Mouse (Mus musculus) neural tube, embryonic 15.5 days (tissue): ENCODE measurements around the gene Sowaha. TPM values are rescaled to one million over a fixed set of nuclear protein-coding genes. Genes with fewer than 3 reads are reported as not detected.

Experiments
- ATAC-seq: fragments of 200-750 bp; cut with Nextera tagmentation; 2 replicates; pipeline ENCODE4 v1.8.0; 2017; ENCODE audit warnings: mild to moderate bottlenecking, moderate TSS enrichment, moderate library complexity; ENCODE audit not compliant: low FRiP score
- H3K27ac ChIP-seq: fragments of 300-500 bp; sonication (generic); replicated peaks from 2 replicates; pipeline ENCODE4 v1.5.1; 2015; ENCODE audit warnings: mild to moderate bottlenecking, inconsistent platforms
- H3K27me3 ChIP-seq: fragments of 300-500 bp; sonication (generic); replicated peaks from 2 replicates; pipeline ENCODE4 v1.6.1; 2015; ENCODE audit warnings: inconsistent platforms
- H3K36me3 ChIP-seq: fragments of 300-500 bp; sonication (generic); 2 replicates; pipeline ENCODE4 v1.6.1; 2015; ENCODE audit warnings: inconsistent platforms
- H3K4me1 ChIP-seq: fragments of 300-500 bp; sonication (generic); 2 replicates; pipeline ENCODE4 v1.6.1; 2015; ENCODE audit warnings: inconsistent platforms
- H3K4me2 ChIP-seq: fragments of 300-500 bp; sonication (generic); 2 replicates; pipeline ENCODE4 v1.6.1; 2015; ENCODE audit warnings: inconsistent platforms, mild to moderate bottlenecking, moderate library complexity
- H3K4me3 ChIP-seq: fragments of 300-500 bp; sonication (generic); replicated peaks from 2 replicates; pipeline ENCODE4 v1.5.1; 2015; ENCODE audit warnings: mild to moderate bottlenecking, inconsistent platforms
- H3K9ac ChIP-seq: fragments of 300-500 bp; sonication (generic); replicated peaks from 2 replicates; pipeline ENCODE4 v1.6.1; 2015; ENCODE audit warnings: mild to moderate bottlenecking, inconsistent platforms
- H3K9me3 ChIP-seq: fragments of 300-500 bp; sonication (generic); replicated peaks from 2 replicates; pipeline ENCODE4 v1.6.1; 2016; ENCODE audit warnings: inconsistent platforms
- WGBS: fragments of 180-500 bp; shearing (Covaris S2); methylation state at CpG from one replicate; pipeline ENCODE4 v1.1.7; 2015; ENCODE audit warnings: mixed read lengths; 5-methylcytosine and 5-hydroxymethylcytosine counted together
- polyA plus RNA-seq: library from polyadenylated mRNA; unstranded; fragments of >200 nt; fragmentation: Nextera tagmentation; extraction: Ambion mirVana; gene quantifications from 2 replicates; pipeline ENCODE4 v1.2.1, GENCODE M21; 2015

Sowaha gene
- polyA plus RNA-seq, 1 experiment from 2014 or later = 1.6 TPM

DNA sequence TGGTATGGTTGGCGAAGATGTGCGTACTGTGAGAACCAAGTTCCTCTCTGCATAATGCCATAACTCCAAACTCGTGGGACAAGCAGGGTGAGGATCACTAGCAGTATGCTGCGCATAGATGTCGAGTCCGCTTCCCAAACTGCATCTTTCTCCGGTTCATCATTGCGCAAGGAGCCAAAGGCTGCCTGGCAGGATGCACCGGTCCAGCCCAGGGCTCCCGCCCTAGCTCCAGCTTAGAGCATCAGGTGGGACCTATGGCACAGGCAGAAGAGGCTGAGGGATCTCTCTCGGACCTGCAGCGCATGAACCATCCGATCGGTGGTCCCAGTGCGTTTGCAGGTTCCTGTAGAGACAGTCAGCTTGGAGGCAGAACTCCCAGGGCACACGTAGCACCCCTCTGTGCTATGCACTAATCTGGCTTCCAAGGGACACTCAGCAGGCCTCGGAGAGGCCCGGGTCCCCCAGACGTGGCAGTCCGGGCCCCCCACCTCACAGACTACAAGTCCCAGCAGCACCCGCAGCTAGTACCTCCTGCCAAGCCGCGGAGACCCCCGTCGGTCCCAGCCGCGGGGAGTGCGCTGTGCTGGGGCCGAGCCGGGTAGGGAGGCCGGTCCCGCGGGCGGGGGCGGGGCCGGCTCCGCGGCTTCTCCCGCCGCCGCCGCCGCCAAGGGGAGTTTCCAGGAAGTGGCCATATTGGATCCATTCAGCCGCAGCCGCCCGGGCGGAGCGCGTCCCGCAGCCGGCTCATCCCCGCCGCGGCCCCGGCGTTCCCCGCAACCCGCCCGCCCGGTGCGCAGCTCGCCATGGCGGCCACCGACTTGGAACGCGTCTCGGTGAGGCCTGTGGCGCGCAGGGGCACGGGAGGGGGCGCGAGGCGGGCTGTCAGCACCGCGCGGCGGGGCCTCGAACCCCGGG lies 39.4 kb upstream of the Sowaha start, which contains the start of gene Sept8:
TSS of gene Sept8 (plus strand) at position 51 of the 915 bp plus-strand sequence.
- 5% methylated on average over 69 of the region's 79 CpGs for WGBS
- Histone ChIP-seq H3K9me3 (no peaks in the 10 kb centered on the region), H3K4me1 (peaks cover 45% of the 10 kb centered on the region), H3K27me3 (no peaks in the 10 kb centered on the region), H3K27ac (peak within 1 kb of the TSS; percentile 81), H3K9ac (peak within 1 kb of the TSS; percentile 88), H3K4me3 (peak within 1 kb of the TSS; percentile 78), H3K4me2 (peak within 1 kb of the TSS; percentile 87), H3K36me3 (no peaks in the 10 kb centered on the region)
- peak; percentile 88 for ATAC-seq

DNA sequence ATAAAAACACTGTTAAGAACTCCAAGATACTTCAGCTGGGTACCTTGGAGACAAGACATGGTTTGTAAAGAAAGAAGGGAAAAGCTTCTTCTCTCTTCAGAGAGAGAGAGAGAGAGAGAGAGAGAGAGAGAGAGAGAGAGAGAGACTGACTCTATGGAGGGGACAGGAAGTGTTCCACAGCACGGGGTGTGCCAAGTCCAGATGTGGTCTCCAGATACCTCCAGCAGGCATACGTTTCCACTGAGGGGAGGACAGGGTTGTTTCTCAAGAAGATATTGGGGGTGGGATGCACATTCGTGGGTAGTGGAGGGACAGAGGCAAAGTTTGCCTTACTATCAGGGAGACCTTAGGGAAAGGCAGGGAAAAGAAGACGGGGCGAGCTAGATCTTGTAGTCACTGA lies 38.7 kb upstream of the Sowaha start:
- 60% methylated on average over 5 of the region's 5 CpGs for WGBS
- ATAC-seq = no peak

DNA sequence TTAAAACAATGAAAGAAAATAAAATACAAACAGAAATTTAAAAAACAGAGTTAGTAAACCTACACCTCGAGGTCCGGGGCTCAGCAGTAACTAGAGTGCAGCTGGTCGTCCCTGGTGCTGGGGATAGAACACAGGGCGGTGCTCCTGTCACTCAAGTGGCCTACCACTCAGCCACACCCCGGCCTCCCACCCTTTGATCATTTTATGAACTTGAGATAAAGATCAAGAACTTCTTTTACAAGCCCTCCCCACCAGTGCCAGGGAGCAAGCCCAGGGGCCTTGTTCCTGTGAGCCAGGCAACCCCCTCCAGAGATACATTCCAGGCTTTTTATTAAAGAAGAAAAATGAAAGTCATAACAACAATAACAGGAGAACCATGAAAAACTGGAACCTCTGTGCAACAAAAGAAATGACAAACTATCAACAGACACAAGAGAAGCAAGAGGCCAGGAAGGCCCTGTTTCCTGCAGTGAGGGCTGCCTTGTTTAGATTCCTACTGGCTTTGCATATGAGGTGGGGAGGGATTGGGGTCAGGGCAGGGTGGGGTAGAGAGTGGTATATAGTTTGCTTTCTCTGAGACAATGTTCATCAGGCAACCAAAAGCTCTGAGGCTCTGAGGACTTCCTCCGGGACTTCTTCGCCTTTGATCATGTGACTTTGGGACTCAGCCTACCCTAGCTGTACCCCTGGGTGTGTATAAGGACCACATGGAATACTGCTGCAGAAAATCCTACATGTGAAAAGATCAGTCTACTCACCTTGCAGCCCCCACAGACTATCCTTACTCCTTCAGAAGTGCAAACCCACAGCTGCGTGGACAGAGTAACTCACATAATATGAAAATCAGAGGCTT lies 36.9 kb upstream of the Sowaha start:
- no peak for ATAC-seq
- Histone ChIP-seq H3K36me3 (no peaks in the 10 kb centered on the region), H3K27me3 (no peaks in the 10 kb centered on the region), H3K4me1 (peaks cover 25% of the 10 kb centered on the region), H3K9ac (no peak overlapping the region), H3K4me3 (no peak overlapping the region), H3K9me3 (no peaks in the 10 kb centered on the region), H3K4me2 (no peak overlapping the region), H3K27ac (no peak overlapping the region)
- WGBS = 57% methylated on average over 8 of the region's 8 CpGs

More for the DNA sequence above, 38.7 kb upstream of the Sowaha start:
- H3K9ac ChIP-seq = no peak overlapping the region
- no peaks in the 10 kb centered on the region for H3K36me3 ChIP-seq
- H3K4me3 ChIP-seq = no peak overlapping the region
- H3K4me2 ChIP-seq = peak overlapping the region; percentile 87
- H3K27me3 ChIP-seq = no peaks in the 10 kb centered on the region
- no peak overlapping the region for H3K27ac ChIP-seq
- peaks cover 43% of the 10 kb centered on the region for H3K4me1 ChIP-seq
- no peaks in the 10 kb centered on the region for H3K9me3 ChIP-seq

DNA sequence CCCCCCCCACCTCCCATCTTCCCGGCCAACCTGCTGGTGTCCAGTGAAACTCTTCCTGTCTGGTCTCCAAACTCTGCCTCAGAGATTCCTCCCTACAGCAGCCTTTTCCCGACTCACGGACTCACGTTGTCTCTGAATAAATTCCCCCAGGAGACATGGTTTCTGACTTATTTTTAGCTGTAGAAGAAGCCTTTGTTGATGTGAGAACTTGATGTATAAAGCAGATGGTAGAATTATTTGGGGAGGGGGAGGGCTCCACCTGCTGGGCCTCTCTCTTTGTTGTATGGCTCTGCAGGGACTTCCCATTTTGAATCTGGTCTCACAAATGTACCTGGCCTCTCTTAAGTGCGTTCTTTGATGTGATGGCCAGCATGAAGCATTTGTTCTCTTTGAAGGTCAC lies 30.3 kb upstream of the Sowaha start:
- H3K4me1 ChIP-seq = no peaks in the 10 kb centered on the region
- no peaks in the 10 kb centered on the region for H3K9me3 ChIP-seq
- H3K4me3 ChIP-seq = no peak overlapping the region
- no peak for ATAC-seq
- no peak overlapping the region for H3K4me2 ChIP-seq
- no peak overlapping the region for H3K9ac ChIP-seq
- WGBS = 36% methylated on average over 5 of the region's 5 CpGs
- H3K27ac ChIP-seq = no peak overlapping the region
- no peaks in the 10 kb centered on the region for H3K36me3 ChIP-seq
- H3K27me3 ChIP-seq = no peaks in the 10 kb centered on the region

DNA sequence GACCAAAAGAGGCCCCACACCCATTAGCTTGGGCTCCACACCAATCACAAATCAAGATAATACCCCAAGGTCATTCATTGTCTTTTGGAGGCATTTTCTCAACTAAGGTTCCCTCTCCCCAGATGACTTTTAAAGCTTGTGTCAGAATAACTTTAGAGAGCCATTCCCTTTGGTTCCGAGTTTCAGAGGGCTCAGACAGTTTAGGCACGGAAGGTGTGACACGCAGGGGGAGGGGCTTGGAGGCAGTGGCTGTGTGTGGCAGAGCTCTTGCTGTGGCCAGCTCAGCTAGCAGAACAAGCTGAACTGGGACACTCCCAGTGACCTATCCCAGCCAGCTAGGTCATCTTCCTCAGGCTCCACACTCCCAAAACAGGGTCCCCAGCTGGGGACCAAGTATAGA lies 28.5 kb upstream of the Sowaha start:
- no peaks in the 10 kb centered on the region for H3K36me3 ChIP-seq
- ATAC-seq = no peak
- no peaks in the 10 kb centered on the region for H3K9me3 ChIP-seq
- no peaks in the 10 kb centered on the region for H3K4me1 ChIP-seq
- no peak overlapping the region for H3K9ac ChIP-seq
- H3K27me3 ChIP-seq = no peaks in the 10 kb centered on the region
- no peak overlapping the region for H3K4me3 ChIP-seq
- no peak overlapping the region for H3K27ac ChIP-seq
- WGBS = 50% methylated on average over 3 of the region's 3 CpGs
- no peak overlapping the region for H3K4me2 ChIP-seq

DNA sequence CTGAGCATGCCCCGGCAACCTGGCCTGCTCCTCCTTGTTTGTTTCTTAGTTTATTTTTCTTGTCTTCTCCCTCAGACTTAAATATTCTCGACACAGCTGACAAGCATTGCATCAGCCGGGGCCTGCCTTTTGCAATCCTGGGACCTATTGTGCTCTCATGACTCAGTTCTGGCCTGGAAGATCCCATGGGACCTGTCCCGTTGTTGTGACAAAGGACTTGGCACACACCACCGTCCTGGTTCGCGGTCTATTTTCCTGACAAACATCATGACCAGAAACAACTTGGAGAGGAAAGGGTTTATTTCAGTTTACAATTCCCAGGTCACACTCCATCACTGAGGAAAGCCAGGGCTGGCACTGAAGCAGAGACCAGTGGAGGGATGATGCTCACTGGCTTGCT lies 28.1 kb upstream of the Sowaha start:
- Histone ChIP-seq H3K27me3 (no peaks in the 10 kb centered on the region), H3K27ac (no peak overlapping the region), H3K4me2 (no peak overlapping the region), H3K9me3 (no peaks in the 10 kb centered on the region), H3K36me3 (no peaks in the 10 kb centered on the region), H3K4me3 (no peak overlapping the region), H3K9ac (no peak overlapping the region), H3K4me1 (no peaks in the 10 kb centered on the region)
- ATAC-seq = no peak
- 43% methylated on average over 7 of the region's 7 CpGs for WGBS

DNA sequence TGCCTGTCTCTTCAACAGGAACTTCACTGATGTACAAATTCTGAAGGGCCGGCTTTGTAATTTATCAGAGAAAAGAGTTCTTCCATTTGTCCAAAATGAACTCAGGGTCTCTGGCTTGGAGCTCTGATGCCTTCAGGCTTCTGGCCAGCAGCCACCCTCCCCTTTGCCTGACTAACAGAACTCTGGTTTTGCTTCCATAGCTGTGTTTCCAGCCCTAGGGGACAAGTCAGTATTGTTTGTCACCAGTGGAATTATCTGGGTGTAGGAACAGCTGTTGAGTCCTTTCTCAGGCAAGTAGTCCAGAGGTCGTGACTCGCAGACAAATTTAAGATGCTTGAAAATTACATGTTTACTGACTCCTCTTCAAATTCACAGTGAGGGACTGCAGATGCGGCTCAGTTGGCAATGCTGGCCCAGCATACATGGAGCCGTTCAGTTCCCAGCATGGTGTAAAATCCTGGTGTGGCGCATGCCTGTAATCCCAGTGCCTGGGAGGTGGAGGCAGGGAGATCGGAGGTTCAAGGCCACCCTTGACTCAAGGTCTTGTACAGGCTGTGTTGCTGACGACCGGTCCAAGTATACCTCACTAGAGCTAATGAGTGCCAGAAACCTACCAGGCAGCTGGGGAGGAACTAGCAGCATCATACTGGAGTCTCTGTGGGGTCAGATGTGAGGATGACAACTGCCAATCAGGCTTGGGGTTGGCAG lies 27.2 kb upstream of the Sowaha start:
- Histone ChIP-seq H3K9ac (no peak overlapping the region), H3K27ac (no peak overlapping the region), H3K36me3 (no peaks in the 10 kb centered on the region), H3K4me1 (no peaks in the 10 kb centered on the region), H3K4me2 (no peak overlapping the region), H3K4me3 (no peak overlapping the region), H3K27me3 (no peaks in the 10 kb centered on the region), H3K9me3 (no peaks in the 10 kb centered on the region)
- ATAC-seq = no peak
- WGBS = 81% methylated on average over 9 of the region's 9 CpGs

DNA sequence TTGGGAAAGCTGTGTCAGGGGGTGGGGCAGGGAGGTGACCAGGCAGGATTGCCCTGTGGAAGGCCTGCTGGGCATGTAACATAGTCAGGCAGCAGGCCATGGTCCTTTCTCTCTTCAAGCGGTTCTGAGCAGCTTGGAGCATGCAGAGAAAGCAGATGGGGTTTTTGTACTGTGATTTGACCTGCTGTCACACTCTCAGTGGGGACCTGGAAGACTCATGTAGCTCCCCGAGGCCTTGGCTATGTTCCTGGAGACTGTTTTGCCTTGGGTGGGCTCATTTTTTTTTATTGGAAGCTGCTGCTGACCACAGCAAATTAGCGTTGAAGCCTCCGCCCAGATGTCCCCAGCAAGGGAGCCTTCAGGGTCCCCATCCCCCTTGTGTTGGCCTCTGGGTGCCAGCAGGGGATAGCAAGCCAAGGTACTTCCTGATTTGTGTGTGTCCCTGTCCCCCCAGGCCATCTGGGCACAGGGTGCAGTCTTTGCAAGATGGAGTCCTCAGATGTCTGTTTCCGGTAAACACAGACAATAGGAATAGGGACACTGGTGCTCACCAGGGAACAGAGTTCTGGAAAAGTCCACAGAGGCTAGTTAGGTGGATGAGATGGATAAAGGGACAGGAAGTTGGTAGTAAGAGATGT lies 25.1 kb upstream of the Sowaha start:
- no peaks in the 10 kb centered on the region for H3K36me3 ChIP-seq
- no peak overlapping the region for H3K4me3 ChIP-seq
- no peak overlapping the region for H3K4me2 ChIP-seq
- H3K27ac ChIP-seq = 0 out of 2 replicates have a peak overlapping the region, but pooled peaks have one; percentile 41
- H3K9ac ChIP-seq = no peak overlapping the region
- no peaks in the 10 kb centered on the region for H3K27me3 ChIP-seq
- H3K9me3 ChIP-seq = no peaks in the 10 kb centered on the region
- ATAC-seq = no peak
- no peaks in the 10 kb centered on the region for H3K4me1 ChIP-seq
- WGBS = 39% methylated on average over 5 of the region's 5 CpGs

DNA sequence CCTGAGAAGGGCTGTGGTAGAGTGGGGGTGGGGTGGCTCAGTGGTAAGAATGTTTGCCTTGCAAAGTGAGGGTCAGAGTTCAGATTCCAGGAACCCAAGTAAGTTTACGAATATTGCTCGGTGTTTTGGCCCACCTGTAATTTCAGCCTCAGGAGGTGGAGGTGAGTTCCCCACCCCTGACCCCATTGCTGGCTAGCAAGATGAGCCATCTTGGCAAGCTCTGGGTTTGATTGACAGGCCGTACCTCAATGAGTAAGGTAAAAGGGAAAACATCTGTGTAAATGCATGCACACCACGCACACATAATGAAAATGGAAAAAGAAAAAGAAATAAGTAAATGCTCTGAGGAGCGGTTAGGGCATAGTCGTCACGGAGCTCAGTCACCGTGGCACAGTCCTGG lies 24.3 kb upstream of the Sowaha start:
- Histone ChIP-seq H3K4me3 (no peak overlapping the region), H3K27me3 (no peaks in the 10 kb centered on the region), H3K4me1 (no peaks in the 10 kb centered on the region), H3K9me3 (no peaks in the 10 kb centered on the region), H3K27ac (no peak overlapping the region), H3K4me2 (no peak overlapping the region), H3K36me3 (no peaks in the 10 kb centered on the region), H3K9ac (no peak overlapping the region)
- ATAC-seq = no peak
- WGBS = 93% methylated on average over 8 of the region's 8 CpGs

DNA sequence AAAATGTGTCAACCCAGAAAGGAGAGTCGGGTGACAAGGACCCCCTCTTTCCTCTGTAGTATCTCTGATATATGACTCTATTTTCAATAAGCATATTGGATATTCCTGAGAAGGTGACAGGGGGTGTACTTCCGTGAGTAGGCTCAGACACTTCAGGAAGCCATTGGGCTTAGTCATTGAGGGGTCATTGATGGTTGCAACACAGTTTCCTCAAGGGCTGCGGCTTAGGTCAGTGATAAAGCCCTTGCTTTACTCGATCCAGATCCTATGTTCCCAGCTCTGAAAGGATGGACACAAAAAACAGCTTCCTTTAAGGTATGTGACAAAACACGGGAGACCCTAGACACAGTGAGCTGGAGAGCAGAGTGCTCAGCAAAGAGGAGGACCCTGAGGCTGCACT lies 23.7 kb upstream of the Sowaha start:
- ATAC-seq = no peak
- Histone ChIP-seq H3K27me3 (no peaks in the 10 kb centered on the region), H3K36me3 (no peaks in the 10 kb centered on the region), H3K9ac (no peak overlapping the region), H3K4me1 (no peaks in the 10 kb centered on the region), H3K9me3 (no peaks in the 10 kb centered on the region), H3K4me2 (no peak overlapping the region), H3K27ac (no peak overlapping the region), H3K4me3 (no peak overlapping the region)
- 88% methylated on average over 5 of the region's 5 CpGs for WGBS
